Mouse (Mus musculus) layer of hippocampus, postnatal 14 days (tissue): Measurements from ENCODE around the gene Olfr1167. TPM values are rescaled to one million over a fixed set of nuclear protein-coding genes. Genes with fewer than 3 reads are reported as not detected.
"Not testable (repeated sequence)": the region's sequence is repeated elsewhere in the genome, so short reads cannot be mapped to it uniquely, and the experiment has no call there.

Source experiments
- DNase-seq, 2 experiments: peaks; one replicate each; pipeline ENCODE4 v3.0.0; 2021 to 2022; ENCODE audit warnings: low spot score in 2 of 2, mixed read lengths in 1 of 2
- long read RNA-seq, 2 experiments: library from polyadenylated mRNA; stranded (forward); transcript quantifications; one replicate each; pipeline ENCODE4 v2.0.0; 2021
- total RNA-seq, 2 experiments: library from RNA; stranded (reverse); gene quantifications; 2 replicates each; pipeline ENCODE4 v1.2.3; 2021

Gene Olfr1167
- total RNA-seq, result not detected
- long read RNA-seq, experiment 1, result 0 reads
- long read RNA-seq, experiment 2, result 0 reads

GRCm38 (mm10) chr2:88155093-88155492, at the start of gene Olfr1167:
Gene Olfr1167, minus strand, starts transcription at chr2:88155193.
- DNase-seq, result not testable (repeated sequence)

DNA sequence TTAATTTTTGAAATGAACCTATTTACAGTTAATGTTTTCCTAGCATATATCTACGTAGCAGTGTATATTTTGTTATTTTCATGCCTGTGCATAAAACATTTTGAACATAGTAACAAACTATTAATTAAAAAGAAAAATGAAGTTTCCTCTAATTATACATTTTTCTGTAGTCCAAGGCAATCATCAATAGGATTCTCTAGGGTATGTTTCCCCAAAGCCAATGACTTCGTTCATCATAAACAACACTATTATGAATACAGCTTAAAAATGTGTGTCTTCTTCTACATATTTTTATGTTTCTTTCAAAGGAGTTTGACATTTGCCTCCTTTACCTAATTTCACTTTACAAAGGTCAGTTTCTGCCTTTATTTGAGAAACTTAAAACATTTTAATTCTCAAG, 26.6 kb upstream of the Olfr1167 start, which contains the start of gene Olfr1168:
Gene Olfr1168, plus strand, starts transcription at position 301 of the 400 bp plus-strand sequence.
- DNase-seq, result no peak

DNA sequence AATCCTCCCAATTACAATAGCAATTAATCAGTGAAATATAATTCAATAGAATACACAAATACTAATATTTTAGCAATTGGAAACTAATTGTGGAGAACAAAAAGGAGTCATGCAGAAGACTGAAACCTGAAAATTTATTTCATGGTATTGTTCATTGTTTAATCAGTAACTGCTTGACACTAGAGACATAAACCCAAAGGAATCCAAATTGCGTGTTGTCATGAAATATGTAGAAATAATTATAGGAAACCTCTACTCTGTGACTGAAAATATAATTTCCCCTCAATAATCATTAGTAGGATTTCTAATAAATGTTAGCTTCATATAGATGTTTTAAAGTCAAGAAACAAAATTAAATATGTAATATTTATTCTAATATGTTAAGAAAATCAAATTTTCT, 26.8 kb downstream of the Olfr1167 start, which contains the start of gene Olfr1166:
Gene Olfr1166, minus strand, starts transcription at position 101 of the 400 bp plus-strand sequence.
- DNase-seq, result no peak

Other genes with a start within 250 kb of the Olfr1167 start
- not detected for gene Olfr1155, start 210.1 kb downstream of the Olfr1167 start, total RNA-seq
- not detected for gene Olfr1156, start 202.1 kb downstream of the Olfr1167 start, total RNA-seq
- not detected for gene Olfr1157, start 186.9 kb downstream of the Olfr1167 start, total RNA-seq
- not detected for gene Olfr74, start 180.5 kb downstream of the Olfr1167 start, total RNA-seq
- gene Olfr1158, start 165.1 kb downstream of the Olfr1167 start, total RNA-seq, result not detected
- not detected for gene Olfr1160, start 146.9 kb downstream of the Olfr1167 start, total RNA-seq
- gene Olfr1161, start 132.4 kb downstream of the Olfr1167 start, total RNA-seq, result not detected
- gene Olfr73, start 117.5 kb downstream of the Olfr1167 start, total RNA-seq, result not detected
- gene Olfr1162, start 104.1 kb downstream of the Olfr1167 start, total RNA-seq, result not detected
- not detected for gene Olfr1163, start 83.4 kb downstream of the Olfr1167 start, total RNA-seq
- not detected for gene Olfr1164, start 61.2 kb downstream of the Olfr1167 start, total RNA-seq
- not detected for gene Olfr1166, start 26.9 kb downstream of the Olfr1167 start, total RNA-seq
- not detected for gene Olfr1168, start 26.7 kb upstream of the Olfr1167 start, total RNA-seq
- not detected for gene Olfr1170, start 73.1 kb upstream of the Olfr1167 start, total RNA-seq
- gene Olfr1173, start 124.7 kb upstream of the Olfr1167 start, total RNA-seq, result not detected
- gene Olfr1174-ps, start 159.9 kb upstream of the Olfr1167 start, total RNA-seq, result not detected
- not detected for gene Olfr1175-ps, start 172.0 kb upstream of the Olfr1167 start, total RNA-seq
- gene Olfr1176, start 181.5 kb upstream of the Olfr1167 start, total RNA-seq, result not detected
- not detected for gene Olfr1177-ps, start 191.3 kb upstream of the Olfr1167 start, total RNA-seq
- gene Olfr1178, start 231.9 kb upstream of the Olfr1167 start, total RNA-seq, result not detected